Mouse (Mus musculus): ENCODE measurements around the gene Slfnl1.

Slfnl1 gene

DNA sequence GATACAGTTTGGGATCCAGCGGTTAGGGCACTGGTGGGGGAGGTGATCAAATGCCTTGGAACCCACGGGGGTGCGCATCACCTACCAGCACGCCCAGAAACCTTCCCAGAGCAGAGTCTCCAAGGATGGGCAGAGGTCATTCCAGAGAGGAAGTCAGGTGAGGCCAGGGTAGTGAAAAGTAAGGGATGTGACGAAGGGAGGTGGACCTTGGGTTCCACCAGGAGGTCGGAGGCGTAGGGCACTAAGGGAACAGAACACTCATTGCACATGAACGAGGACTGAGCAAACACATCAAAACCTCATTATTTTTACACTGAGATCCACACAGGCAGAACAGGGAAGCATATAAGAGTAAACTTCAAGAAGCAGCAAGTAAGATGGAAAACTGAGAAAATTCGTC, 49.7 kb downstream of the Slfnl1 start:
- no peak for DNase-seq (ENCODE audit: low spot score)

Measured in c-Kit-positive CD71-positive TER-119-positive erythroid progenitor cells, embryonic 14.5 days (primary cell).